Mouse (Mus musculus) stomach, embryonic 16.5 days (tissue): ENCODE data around the gene Bicral. TPM values are rescaled to one million over a fixed set of nuclear protein-coding genes. Genes with fewer than 3 reads are reported as not detected.
A peak's percentile ranks its signal among the peaks of the same experiment; 100 is the strongest.

Experiments
- ATAC-seq: fragments of 200-750 bp; cut with Nextera tagmentation; 2 replicates; pipeline ENCODE4 v1.8.0; 2017; ENCODE audit warnings: moderate number of reproducible peaks, moderate TSS enrichment; ENCODE audit not compliant: insufficient read depth, low FRiP score
- H3K27ac ChIP-seq: fragments of 300-500 bp; sonication (generic); 2 replicates; pipeline ENCODE4 v1.5.1; 2014; ENCODE audit warnings: low read length
- H3K27me3 ChIP-seq: fragments of 300-500 bp; sonication (generic); 2 replicates; pipeline ENCODE4 v1.6.1; 2014; ENCODE audit warnings: low read length, control low read depth, mixed read lengths; ENCODE audit not compliant: control insufficient read depth, insufficient read depth
- H3K36me3 ChIP-seq: fragments of 300-500 bp; sonication (generic); 2 replicates; pipeline ENCODE4 v1.6.1; 2014; ENCODE audit warnings: low read length; ENCODE audit not compliant: control insufficient read depth, insufficient read depth
- H3K4me1 ChIP-seq: fragments of 300-500 bp; sonication (generic); 2 replicates; pipeline ENCODE4 v1.6.1; 2014; ENCODE audit warnings: low read length, control low read depth, mixed read lengths; ENCODE audit not compliant: control insufficient read depth, insufficient read depth
- H3K4me2 ChIP-seq: fragments of 300-500 bp; sonication (generic); 2 replicates; pipeline ENCODE4 v1.6.1; 2014; ENCODE audit warnings: low read depth, low read length, mixed read lengths
- H3K4me3 ChIP-seq: fragments of 300-500 bp; sonication (generic); replicated peaks from 2 replicates; pipeline ENCODE4 v1.5.1; 2014; ENCODE audit warnings: mild to moderate bottlenecking, low read length
- H3K9ac ChIP-seq: fragments of 300-500 bp; sonication (generic); 2 replicates; pipeline ENCODE4 v1.6.1; 2014; ENCODE audit warnings: low read length
- H3K9me3 ChIP-seq: fragments of 300-500 bp; sonication (generic); replicated peaks from 2 replicates; pipeline ENCODE4 v1.6.1; 2016; ENCODE audit warnings: low read length, control low read depth; ENCODE audit not compliant: control insufficient read depth
- WGBS: fragments of 180-500 bp; shearing (Covaris S2); extraction: QIAGEN DNeasy Blood & Tissue Kit; methylation state at CpG from one replicate; pipeline ENCODE4 v1.1.7; 2014; 5-methylcytosine and 5-hydroxymethylcytosine counted together
- polyA plus RNA-seq: library from polyadenylated mRNA; unstranded; fragments of >200 nt; fragmentation: Nextera tagmentation; extraction: Ambion mirVana; gene quantifications from 2 replicates; pipeline ENCODE4 v1.2.1, GENCODE M21; 2015

The Bicral gene
- polyA plus RNA-seq = 3.4 and 4.0 TPM in 2 replicates

DNA sequence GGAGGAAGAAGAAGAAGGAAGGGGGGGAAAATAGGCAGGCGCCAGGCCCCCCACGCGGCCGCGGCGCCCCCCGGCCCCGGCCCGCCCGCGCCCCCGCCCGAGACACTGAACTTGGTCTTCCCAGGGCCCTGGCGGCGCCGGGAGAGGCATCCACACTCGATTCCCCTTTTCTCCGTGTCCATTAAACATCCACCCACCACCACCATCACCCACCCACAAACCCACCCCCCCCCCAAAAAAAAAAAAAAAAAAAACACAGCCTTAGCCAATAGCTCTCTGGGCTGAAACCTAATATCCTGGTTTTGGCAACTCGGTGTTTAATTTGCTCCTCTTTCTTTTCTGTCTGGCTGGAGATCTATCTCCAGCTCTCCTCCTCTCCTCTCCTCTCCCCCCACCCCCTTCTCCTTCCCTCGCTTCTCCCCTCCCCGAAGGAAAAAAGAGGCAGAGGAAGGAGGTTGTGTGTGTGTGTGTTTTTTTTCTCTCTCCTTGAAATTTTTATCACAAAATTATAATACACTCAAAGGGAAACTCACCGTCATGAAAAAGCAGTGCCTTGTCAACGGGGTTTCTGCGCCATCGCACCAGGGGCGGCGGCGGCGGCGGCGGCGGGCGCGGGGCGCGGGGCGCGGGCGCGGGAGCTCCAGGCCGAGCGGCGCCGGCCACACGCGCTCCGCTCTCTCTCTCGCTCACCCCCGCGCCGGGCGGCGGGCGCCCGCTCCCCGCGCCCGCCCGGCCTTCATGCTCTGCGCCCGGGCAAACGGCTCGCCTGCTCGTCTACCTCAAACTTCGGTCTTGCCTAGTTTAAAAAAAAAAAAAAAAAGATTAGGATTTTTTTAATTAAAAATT, at the start of gene Bicral:
Gene Bicral (minus strand): TSS at position 580 of the 846 bp plus-strand sequence.
- H3K27ac ChIP-seq = peak within 1 kb of the TSS; percentile 100
- whole genome bisulfite sequencing = under 1% methylated on average over 43 of the region's 65 CpGs
- H3K9ac ChIP-seq = peak within 1 kb of the TSS; percentile 100
- peak; percentile 74 for ATAC-seq
- H3K4me2 ChIP-seq = peak within 1 kb of the TSS; percentile 69
- no peaks in the 10 kb centered on the region for H3K36me3 ChIP-seq
- H3K9me3 ChIP-seq = no peaks in the 10 kb centered on the region
- peaks cover 21% of the 10 kb centered on the region for H3K4me1 ChIP-seq
- no peaks in the 10 kb centered on the region for H3K27me3 ChIP-seq
- peak within 1 kb of the TSS; percentile 94 for H3K4me3 ChIP-seq

DNA sequence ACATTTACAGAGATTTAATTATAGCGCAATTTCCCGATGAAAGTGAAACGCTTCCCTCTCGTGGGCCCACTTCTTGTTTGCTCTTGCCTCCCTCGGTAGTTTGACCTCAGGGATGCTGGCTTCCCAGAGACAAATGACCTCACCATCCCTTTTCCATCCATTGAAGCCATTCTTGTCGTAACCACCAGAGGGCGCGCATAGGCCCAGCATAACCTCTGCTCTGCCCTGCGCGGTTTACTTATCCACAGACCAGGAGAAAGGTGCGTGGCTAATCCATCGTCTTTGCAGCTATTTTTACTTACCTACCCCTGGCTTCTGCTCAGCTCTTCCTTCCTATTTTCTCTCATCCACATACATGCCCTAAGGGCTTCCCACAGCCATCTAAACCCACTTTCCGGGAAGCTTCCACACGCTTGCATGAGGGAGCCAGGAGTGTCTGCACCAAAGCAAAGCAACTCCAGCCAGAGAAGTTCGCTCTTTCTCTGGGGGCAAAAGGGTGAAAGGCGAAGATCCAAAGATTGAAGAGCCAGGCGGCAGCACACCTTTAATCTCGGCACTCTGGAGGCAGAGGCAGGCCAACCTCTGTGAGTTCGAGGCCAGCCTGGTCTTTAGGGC, 45.7 kb upstream of the Bicral start:
- H3K27ac ChIP-seq = no peak overlapping the region
- H3K36me3 ChIP-seq = no peaks in the 10 kb centered on the region
- no peak overlapping the region for H3K4me2 ChIP-seq
- no peak overlapping the region for H3K9ac ChIP-seq
- no peaks in the 10 kb centered on the region for H3K9me3 ChIP-seq
- H3K4me3 ChIP-seq = no peak overlapping the region
- H3K27me3 ChIP-seq = no peaks in the 10 kb centered on the region
- peak; percentile 66; the same call in 1 of the 2 replicates for ATAC-seq
- no peaks in the 10 kb centered on the region for H3K4me1 ChIP-seq
- 22% methylated on average over 19 of the region's 19 CpGs for WGBS

DNA sequence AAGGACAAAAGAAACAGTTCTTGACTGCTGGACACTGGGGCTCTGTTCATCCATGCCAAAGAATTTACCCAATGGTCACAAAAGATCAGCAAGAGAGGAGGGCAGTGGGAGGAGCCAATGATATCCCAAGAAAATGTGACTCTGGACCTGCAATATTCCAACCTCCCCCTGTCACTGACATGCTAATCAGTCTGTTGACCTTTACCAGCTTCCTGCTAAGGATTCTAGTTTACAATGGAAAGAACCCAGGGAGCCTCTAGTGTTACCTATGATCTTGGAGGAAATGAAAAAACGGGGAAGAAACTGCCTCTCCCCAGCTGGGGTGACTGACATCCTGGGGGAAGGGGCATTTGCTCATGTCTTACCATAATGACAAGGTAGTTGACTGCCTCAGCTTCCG, 42.7 kb upstream of the Bicral start:
- no peaks in the 10 kb centered on the region for H3K27me3 ChIP-seq
- H3K9me3 ChIP-seq = no peaks in the 10 kb centered on the region
- no peak overlapping the region for H3K4me3 ChIP-seq
- no peaks in the 10 kb centered on the region for H3K36me3 ChIP-seq
- no peak overlapping the region for H3K9ac ChIP-seq
- no peak overlapping the region for H3K27ac ChIP-seq
- peaks cover 9% of the 10 kb centered on the region; the same call in 1 of the 2 replicates for H3K4me1 ChIP-seq
- ATAC-seq = no peak
- H3K4me2 ChIP-seq = no peak overlapping the region
- 76% methylated on average over 2 of the region's 2 CpGs for WGBS

DNA sequence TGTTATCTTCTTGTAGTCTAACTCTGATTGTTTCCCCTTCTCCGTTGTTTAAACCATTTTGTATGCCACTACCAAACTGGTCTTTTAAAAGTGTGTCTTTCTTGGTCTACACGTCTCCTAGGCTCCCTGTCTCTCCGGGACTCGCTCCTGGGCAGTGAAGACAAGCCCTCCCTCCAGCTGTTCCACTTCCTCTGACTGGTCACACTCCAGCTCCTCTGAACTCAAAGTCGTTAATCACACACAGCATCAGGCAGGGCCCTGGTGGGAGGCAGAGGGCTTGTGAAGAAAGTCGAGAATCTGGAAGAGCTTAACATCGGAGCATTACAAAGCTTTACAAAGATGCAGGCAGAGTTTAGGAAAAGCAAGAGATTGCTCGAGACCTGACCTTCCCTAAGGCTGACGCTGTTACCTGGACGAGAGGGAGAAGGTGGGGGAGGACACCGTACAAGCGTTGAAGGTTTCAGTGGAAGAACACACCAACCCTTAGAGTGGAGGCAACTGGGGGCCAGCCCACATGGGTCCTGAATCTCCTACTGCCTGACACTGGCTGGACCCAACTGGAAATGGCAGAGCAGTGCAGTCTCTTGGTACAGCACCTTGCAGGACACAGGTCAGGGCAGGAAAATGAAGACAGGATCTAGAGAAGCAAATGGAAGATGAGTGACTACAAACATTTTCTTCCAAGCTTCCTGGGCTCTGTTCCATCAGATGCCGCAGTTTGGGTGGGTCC, 39.1 kb upstream of the Bicral start:
- WGBS = 27% methylated on average over 13 of the region's 13 CpGs
- Histone ChIP-seq H3K27me3 (no peaks in the 10 kb centered on the region), H3K9ac (0 out of 2 replicates have a peak overlapping the region, but pooled peaks have one; percentile 11), H3K9me3 (no peaks in the 10 kb centered on the region), H3K4me3 (no peak overlapping the region), H3K4me1 (peaks cover 15% of the 10 kb centered on the region), H3K27ac (no peak overlapping the region), H3K36me3 (no peaks in the 10 kb centered on the region), H3K4me2 (0 out of 2 replicates have a peak overlapping the region, but pooled peaks have one; percentile 10)
- ATAC-seq = peak; percentile 70; the same call in 1 of the 2 replicates

DNA sequence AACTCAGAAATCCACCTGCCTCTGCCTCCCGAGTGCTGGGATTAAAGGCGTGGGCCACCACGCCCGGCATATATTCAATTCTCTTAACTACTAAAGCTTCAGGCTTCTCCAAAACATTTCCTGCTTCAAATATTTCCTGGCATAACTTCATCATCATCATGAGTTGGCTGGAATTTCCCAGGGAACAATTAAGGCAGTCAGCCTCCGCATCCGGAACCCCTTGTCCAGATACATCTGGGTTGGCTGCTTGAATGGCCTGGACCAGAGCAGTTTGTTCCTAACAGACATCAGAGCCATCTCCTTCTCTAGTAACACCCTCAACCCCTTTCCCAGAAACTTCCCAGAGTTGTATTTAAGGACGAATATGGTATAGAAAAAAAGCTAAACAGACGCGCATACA, 37.1 kb upstream of the Bicral start:
- no peak overlapping the region for H3K9ac ChIP-seq
- no peak overlapping the region for H3K4me2 ChIP-seq
- no peak overlapping the region for H3K4me3 ChIP-seq
- no peaks in the 10 kb centered on the region; the same call in 1 of the 2 replicates for H3K36me3 ChIP-seq
- no peaks in the 10 kb centered on the region for H3K27me3 ChIP-seq
- peaks cover 28% of the 10 kb centered on the region for H3K4me1 ChIP-seq
- H3K9me3 ChIP-seq = no peaks in the 10 kb centered on the region
- H3K27ac ChIP-seq = no peak overlapping the region
- 83% methylated on average over 9 of the region's 9 CpGs for WGBS
- ATAC-seq = no peak

DNA sequence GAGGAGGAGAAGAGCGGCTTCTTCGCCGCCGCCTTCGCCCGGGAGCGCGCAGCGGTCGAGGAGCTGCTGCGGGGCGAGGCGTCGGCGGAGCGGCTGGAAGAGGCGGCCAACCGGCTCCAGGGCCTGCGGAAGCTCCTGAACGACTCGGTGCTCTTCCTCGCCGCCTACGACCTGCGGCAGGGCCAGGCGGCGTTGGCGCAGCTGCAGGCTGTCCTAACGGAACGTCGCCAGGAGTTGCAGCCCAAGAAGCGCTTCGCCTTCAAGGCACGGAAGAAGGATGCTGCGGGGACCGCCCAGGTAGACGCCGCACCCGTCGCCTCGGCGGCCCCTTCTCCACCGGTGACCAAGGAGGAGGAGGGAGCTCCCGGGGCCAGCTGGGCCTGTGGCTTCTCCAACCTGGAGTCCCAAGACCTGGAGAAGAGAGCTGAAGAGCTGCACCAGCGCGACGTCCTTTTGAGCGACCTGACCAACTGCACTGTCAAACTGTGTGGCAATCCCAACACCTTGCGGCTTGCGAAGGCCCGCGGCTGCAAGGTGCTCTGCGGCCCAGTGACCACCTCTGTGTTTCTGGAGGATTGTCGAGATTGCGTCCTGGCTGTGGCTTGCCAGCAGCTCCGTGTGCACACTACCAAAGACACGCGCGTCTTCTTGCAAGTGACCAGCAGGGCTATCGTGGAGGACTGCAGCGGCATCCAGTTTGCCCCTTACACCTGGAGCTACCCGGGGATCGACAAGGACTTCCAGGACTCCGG, 32.7 kb upstream of the Bicral start:
- peak overlapping the region; percentile 99 for H3K4me2 ChIP-seq
- peak overlapping the region; percentile 88 for H3K27ac ChIP-seq
- H3K27me3 ChIP-seq = no peaks in the 10 kb centered on the region
- WGBS = 1% methylated on average over 64 of the region's 64 CpGs
- peak overlapping the region; percentile 87 for H3K9ac ChIP-seq
- peak; percentile 3; the same call in 1 of the 2 replicates for ATAC-seq
- no peaks in the 10 kb centered on the region; the same call in 1 of the 2 replicates for H3K36me3 ChIP-seq
- peak overlapping the region; percentile 59 for H3K4me3 ChIP-seq
- no peaks in the 10 kb centered on the region for H3K9me3 ChIP-seq
- peaks cover 22% of the 10 kb centered on the region for H3K4me1 ChIP-seq

DNA sequence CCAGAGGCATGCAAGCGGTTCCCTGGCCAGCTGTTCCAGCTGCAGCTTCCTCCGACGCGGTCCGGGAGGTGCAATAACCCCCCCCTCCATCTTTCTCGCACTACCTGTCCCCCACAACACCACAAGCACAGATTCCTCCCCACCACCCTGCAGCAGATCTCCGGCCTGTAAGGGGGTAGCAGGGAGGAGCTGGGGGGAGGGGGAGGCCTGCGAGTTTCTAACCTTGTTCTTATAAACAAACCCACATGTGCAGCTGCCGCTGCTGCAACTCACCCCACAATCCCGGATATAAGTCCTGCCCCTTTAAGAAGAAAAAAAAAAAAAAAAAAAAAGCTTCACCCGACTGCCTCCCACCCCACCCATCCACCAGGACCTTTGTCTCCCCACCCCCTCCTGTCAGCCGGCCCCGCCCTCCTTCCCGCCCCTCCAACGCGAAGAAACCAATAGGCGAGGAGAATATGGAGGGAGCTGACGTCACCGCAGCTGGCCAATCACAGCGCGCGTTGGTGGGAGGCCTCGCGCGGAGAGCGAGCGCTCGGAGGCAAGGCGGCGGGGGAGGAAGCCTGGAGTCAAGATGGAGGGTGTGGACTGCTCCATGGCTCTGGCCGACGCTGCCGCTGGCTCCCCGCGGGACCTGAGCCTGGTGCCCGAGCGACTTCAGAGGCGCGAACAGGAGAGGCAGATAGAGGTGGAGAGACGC, 32.0 kb upstream of the Bicral start, which contains the start of gene Tbcc:
Gene Tbcc (plus strand): TSS at position 569 of the 700 bp plus-strand sequence.
- Histone ChIP-seq H3K4me1 (peaks cover 28% of the 10 kb centered on the region), H3K9ac (peak within 1 kb of the TSS; percentile 89), H3K9me3 (no peaks in the 10 kb centered on the region), H3K4me3 (peak within 1 kb of the TSS; percentile 59), H3K27me3 (no peaks in the 10 kb centered on the region), H3K27ac (peak within 1 kb of the TSS; percentile 98), H3K4me2 (peak within 1 kb of the TSS; percentile 99), H3K36me3 (no peaks in the 10 kb centered on the region; the same call in 1 of the 2 replicates)
- peak; percentile 93 for ATAC-seq
- WGBS = under 1% methylated on average over 40 of the region's 40 CpGs
